Mouse (Mus musculus) hindbrain, embryonic 16.5 days (tissue): ENCODE data around the gene Eef2. TPM values are rescaled to one million over a fixed set of nuclear protein-coding genes. Genes with fewer than 3 reads are reported as not detected.

Source experiments
- ATAC-seq: fragments of 200-750 bp; cut with Nextera tagmentation; 2 replicates; pipeline ENCODE4 v1.8.0; 2017; ENCODE audit warnings: moderate TSS enrichment, moderate library complexity
- H3K27ac ChIP-seq: fragments of 300-500 bp; sonication (generic); 2 replicates; pipeline ENCODE4 v1.5.1; 2014; ENCODE audit warnings: low read depth, mild to moderate bottlenecking, control low read depth, low read length, moderate library complexity
- H3K27me3 ChIP-seq: fragments of 300-500 bp; sonication (generic); replicated peaks from 2 replicates; pipeline ENCODE4 v1.6.1; 2014; ENCODE audit warnings: low read length; ENCODE audit not compliant: control insufficient read depth, insufficient read depth
- H3K36me3 ChIP-seq: fragments of 300-500 bp; sonication (generic); 2 replicates; pipeline ENCODE4 v1.6.1; 2014; ENCODE audit warnings: mild to moderate bottlenecking, low read length, moderate library complexity, mixed read lengths; ENCODE audit not compliant: control insufficient read depth, insufficient read depth
- H3K4me1 ChIP-seq: fragments of 300-500 bp; sonication (generic); 2 replicates; pipeline ENCODE4 v1.6.1; 2014; ENCODE audit warnings: low read depth, low read length; ENCODE audit not compliant: control insufficient read depth, insufficient read depth
- H3K4me2 ChIP-seq: fragments of 300-500 bp; sonication (generic); 2 replicates; pipeline ENCODE4 v1.6.1; 2014; ENCODE audit warnings: mild to moderate bottlenecking, low read length, control low read depth, moderate library complexity
- H3K4me3 ChIP-seq: fragments of 300-500 bp; sonication (generic); 2 replicates; pipeline ENCODE4 v1.5.1; 2014; ENCODE audit warnings: mild to moderate bottlenecking, low read length, control low read depth, moderate library complexity
- H3K9ac ChIP-seq: fragments of 300-500 bp; sonication (generic); 2 replicates; pipeline ENCODE4 v1.6.1; 2014; ENCODE audit warnings: low read depth, mild to moderate bottlenecking, control low read depth, low read length, moderate library complexity
- H3K9me3 ChIP-seq: fragments of 300-500 bp; sonication (generic); 2 replicates; pipeline ENCODE4 v1.6.1; 2014; ENCODE audit warnings: mild to moderate bottlenecking, low read length, moderate library complexity; ENCODE audit not compliant: control insufficient read depth
- WGBS: fragments of 180-500 bp; shearing (Covaris S2); extraction: QIAGEN DNeasy Blood & Tissue Kit; methylation state at CpG from one replicate; pipeline ENCODE4 v1.1.7; 2014; 5-methylcytosine and 5-hydroxymethylcytosine counted together
- polyA plus RNA-seq: library from polyadenylated mRNA; unstranded; fragments of >200 nt; fragmentation: Nextera tagmentation; extraction: Ambion mirVana; gene quantifications from 2 replicates; pipeline ENCODE4 v1.2.1, GENCODE M21; 2015

Eef2 gene
- polyA plus RNA-seq, 1 experiment from 2014 or later = 525 TPM

DNA sequence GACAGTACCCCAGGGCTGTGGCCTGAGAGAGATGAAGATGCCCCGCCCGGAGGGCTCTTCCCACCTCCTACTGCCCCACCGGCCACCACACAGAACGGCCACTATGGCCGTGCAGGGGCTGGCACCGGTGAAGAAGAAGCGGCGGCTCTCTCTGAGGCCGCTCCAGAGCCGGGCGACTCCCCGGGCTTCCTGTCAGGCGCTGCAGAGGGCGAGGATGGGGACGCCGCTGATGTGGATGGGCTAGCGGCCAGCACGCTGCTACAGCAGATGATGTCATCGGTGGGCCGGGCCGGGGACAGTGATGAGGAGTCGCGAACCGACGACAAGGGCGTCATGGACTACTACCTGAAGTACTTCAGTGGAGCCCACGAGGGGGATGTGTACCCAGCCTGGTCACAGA is 31.8 kb upstream of the Eef2 start:
- H3K4me2 ChIP-seq = no peak overlapping the region
- H3K9ac ChIP-seq = no peak overlapping the region
- no peak for ATAC-seq
- 97% methylated on average over 27 of the region's 27 CpGs for WGBS
- H3K36me3 ChIP-seq = peaks cover 48% of the 10 kb centered on the region
- H3K4me1 ChIP-seq = peaks cover 21% of the 10 kb centered on the region
- H3K27me3 ChIP-seq = no peaks in the 10 kb centered on the region
- H3K27ac ChIP-seq = no peak overlapping the region
- no peaks in the 10 kb centered on the region for H3K9me3 ChIP-seq
- no peak overlapping the region for H3K4me3 ChIP-seq

DNA sequence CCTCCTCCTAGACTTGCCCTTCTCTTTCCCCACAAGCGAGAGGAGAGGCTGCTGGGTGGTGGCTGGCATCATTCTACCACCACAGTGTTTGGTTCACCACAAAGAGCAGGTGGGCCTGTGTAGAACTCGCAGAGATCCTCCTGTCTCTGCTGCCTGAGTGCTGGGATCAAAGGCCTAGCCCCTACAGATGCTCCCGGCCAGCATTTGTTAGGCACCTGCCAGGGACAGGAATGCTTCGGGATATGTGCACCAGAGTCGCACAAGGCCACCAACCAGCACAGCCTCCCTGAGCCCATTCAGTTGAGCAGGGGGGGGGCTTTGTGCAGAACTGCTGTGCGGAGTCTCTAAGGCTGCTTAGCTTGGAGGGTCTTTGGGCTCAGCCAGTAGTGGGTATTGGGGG is 31.1 kb upstream of the Eef2 start:
- no peak overlapping the region for H3K4me3 ChIP-seq
- no peak overlapping the region for H3K4me2 ChIP-seq
- H3K9ac ChIP-seq = no peak overlapping the region
- no peaks in the 10 kb centered on the region for H3K27me3 ChIP-seq
- no peak for ATAC-seq
- peaks cover 53% of the 10 kb centered on the region for H3K36me3 ChIP-seq
- H3K4me1 ChIP-seq = peaks cover 15% of the 10 kb centered on the region
- H3K9me3 ChIP-seq = no peaks in the 10 kb centered on the region
- WGBS = 98% methylated on average over 6 of the region's 6 CpGs
- no peak overlapping the region for H3K27ac ChIP-seq

DNA sequence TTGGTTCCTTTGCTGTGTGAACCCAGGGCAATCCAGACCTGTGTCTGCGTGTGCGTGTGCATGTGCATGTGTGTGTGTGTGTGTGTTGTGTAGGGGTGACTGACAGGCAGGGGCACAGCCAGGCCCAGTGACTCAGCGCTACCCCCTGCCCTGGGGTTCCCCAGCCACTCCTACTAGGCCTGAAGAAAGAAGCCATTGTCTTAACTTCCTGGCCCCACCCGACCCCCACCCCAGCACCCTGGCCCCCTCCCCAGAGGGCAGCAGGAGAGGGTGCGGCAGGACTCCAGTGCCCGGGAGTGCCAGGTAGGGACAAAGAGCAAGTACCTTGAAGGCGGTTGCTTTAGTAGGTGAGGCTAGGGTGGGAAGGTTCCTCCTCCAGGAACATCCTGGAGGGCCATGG is 30.7 kb upstream of the Eef2 start:
- no peaks in the 10 kb centered on the region for H3K27me3 ChIP-seq
- ATAC-seq = no peak
- H3K9ac ChIP-seq = no peak overlapping the region
- peaks cover 10% of the 10 kb centered on the region for H3K4me1 ChIP-seq
- 86% methylated on average over 7 of the region's 7 CpGs for WGBS
- H3K27ac ChIP-seq = no peak overlapping the region
- no peak overlapping the region for H3K4me3 ChIP-seq
- no peaks in the 10 kb centered on the region for H3K9me3 ChIP-seq
- peaks cover 56% of the 10 kb centered on the region for H3K36me3 ChIP-seq
- H3K4me2 ChIP-seq = no peak overlapping the region

DNA sequence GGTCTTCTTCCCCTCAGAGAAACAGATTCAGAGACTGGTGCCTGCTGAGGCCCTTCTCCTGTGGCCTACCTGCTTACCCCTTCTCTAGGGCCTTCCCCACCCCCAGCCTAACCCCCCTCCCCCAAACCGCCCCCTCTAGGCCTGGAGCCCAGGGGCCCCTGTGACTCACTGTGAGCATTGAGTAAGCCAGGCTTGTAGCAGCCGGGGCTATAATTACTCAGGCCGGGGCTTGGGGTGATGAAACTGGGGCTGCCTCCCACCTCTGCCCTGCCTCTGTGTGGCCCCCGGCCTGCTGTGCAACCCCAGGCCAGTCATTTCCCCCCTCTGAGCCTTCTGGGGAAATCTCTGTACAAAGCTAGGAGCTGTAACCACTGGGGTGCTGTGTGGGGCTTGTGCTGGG is 30.1 kb upstream of the Eef2 start:
- Histone ChIP-seq H3K9me3 (no peaks in the 10 kb centered on the region), H3K4me3 (no peak overlapping the region), H3K27ac (no peak overlapping the region), H3K36me3 (peaks cover 56% of the 10 kb centered on the region), H3K4me1 (peaks cover 9% of the 10 kb centered on the region), H3K4me2 (no peak overlapping the region), H3K27me3 (no peaks in the 10 kb centered on the region), H3K9ac (no peak overlapping the region)
- 89% methylated on average over 4 of the region's 4 CpGs for WGBS
- no peak for ATAC-seq

DNA sequence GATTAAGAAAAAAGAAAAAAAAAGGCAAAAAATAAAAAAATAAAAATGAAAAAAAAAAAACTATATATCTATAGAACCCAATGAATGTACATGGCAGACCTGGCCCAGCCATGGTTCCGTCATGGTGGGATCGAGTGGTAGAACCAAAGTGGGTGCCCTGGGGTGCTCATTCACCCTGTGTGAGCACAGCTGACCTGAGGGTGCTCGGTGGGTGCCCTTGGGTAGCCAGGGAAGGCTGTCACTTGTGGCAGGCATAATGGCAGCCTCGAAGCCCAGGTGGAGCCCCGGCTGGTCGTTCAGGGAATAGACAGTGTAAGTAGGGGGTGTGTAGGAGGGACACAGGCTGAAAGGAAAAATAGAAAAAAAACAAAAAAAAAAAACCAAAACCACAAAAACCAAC is 25.2 kb upstream of the Eef2 start:
- Histone ChIP-seq H3K9ac (no peak overlapping the region), H3K4me3 (no peak overlapping the region), H3K27me3 (no peaks in the 10 kb centered on the region), H3K4me1 (no peaks in the 10 kb centered on the region), H3K9me3 (no peaks in the 10 kb centered on the region), H3K4me2 (no peak overlapping the region), H3K27ac (no peak overlapping the region), H3K36me3 (peaks cover 57% of the 10 kb centered on the region)
- WGBS = 70% methylated on average over 6 of the region's 6 CpGs
- ATAC-seq = no peak

DNA sequence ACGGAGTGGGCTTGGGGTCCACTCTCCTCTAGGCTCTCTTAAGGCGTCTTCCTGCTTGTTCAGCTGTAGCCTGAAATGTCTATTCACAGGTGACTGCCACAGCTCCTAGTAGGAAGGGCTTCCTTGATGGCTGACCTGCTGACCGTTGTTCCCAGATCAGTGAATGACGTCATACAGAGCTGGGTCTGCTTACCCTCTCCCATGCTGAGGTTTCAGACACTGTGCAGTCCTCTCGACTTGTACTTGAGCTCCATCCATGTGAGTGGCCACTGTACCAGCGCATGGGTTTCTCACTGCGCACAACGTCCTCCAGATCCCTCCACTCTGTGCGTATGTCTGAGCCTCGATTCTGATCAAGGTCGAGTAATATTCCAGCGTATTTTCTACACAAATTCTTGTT is 23.8 kb upstream of the Eef2 start:
- no peaks in the 10 kb centered on the region for H3K4me1 ChIP-seq
- H3K27me3 ChIP-seq = no peaks in the 10 kb centered on the region
- H3K4me2 ChIP-seq = no peak overlapping the region
- ATAC-seq = no peak
- no peaks in the 10 kb centered on the region for H3K9me3 ChIP-seq
- WGBS = 76% methylated on average over 12 of the region's 12 CpGs
- no peak overlapping the region for H3K9ac ChIP-seq
- 0 out of 2 replicates have a peak overlapping the region, but pooled peaks have one; percentile 0 for H3K27ac ChIP-seq
- H3K4me3 ChIP-seq = no peak overlapping the region
- peaks cover 62% of the 10 kb centered on the region for H3K36me3 ChIP-seq

DNA sequence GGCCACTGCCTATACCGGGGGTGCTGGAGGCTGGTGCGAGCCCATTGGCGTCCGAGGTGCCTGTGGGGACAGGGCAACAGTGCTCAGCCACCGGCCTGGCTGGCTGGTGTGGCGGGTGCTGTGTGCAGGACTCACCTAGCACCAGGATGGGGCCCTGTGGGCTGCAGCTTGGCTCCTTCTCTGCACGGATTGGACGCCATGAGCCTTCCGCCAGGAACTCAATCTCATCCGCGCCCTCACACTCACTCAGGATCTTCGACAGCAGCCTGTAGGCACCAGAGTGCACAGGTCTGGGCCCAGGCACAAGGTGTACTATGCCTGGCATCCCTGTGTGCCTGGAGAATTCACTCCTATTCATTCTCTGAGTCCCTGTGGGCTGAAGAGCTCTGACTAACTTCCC is 22.1 kb upstream of the Eef2 start:
- no peak overlapping the region for H3K4me3 ChIP-seq
- H3K9me3 ChIP-seq = no peaks in the 10 kb centered on the region
- H3K27me3 ChIP-seq = no peaks in the 10 kb centered on the region
- H3K4me1 ChIP-seq = no peaks in the 10 kb centered on the region
- H3K27ac ChIP-seq = no peak overlapping the region
- 93% methylated on average over 12 of the region's 12 CpGs for WGBS
- H3K9ac ChIP-seq = no peak overlapping the region
- no peak overlapping the region for H3K4me2 ChIP-seq
- H3K36me3 ChIP-seq = peaks cover 51% of the 10 kb centered on the region
- no peak for ATAC-seq

DNA sequence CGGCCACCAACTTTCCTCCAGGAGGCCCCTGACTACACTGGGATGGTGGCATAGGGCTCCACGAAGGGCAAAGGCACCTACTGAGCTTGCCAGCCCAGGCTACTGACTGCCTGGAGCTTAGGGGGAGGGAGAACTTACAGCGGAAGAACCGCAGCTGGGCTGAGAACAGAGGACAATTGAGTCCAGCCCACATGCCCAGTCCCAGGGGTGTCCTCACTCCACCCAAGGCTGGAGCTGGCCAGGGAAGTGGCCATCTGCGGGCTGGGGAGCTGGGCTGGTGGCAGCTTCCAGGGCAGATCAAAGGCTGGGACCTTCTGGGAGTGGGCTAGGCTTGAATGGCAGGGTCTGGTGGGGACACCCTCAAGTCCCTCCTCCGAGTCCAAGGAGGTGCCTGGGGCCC is 21.7 kb upstream of the Eef2 start:
- no peaks in the 10 kb centered on the region for H3K9me3 ChIP-seq
- H3K4me1 ChIP-seq = no peaks in the 10 kb centered on the region
- ATAC-seq = no peak
- peaks cover 47% of the 10 kb centered on the region for H3K36me3 ChIP-seq
- no peak overlapping the region for H3K9ac ChIP-seq
- 85% methylated on average over 6 of the region's 6 CpGs for WGBS
- H3K27ac ChIP-seq = no peak overlapping the region
- H3K4me2 ChIP-seq = no peak overlapping the region
- H3K4me3 ChIP-seq = no peak overlapping the region
- H3K27me3 ChIP-seq = no peaks in the 10 kb centered on the region

DNA sequence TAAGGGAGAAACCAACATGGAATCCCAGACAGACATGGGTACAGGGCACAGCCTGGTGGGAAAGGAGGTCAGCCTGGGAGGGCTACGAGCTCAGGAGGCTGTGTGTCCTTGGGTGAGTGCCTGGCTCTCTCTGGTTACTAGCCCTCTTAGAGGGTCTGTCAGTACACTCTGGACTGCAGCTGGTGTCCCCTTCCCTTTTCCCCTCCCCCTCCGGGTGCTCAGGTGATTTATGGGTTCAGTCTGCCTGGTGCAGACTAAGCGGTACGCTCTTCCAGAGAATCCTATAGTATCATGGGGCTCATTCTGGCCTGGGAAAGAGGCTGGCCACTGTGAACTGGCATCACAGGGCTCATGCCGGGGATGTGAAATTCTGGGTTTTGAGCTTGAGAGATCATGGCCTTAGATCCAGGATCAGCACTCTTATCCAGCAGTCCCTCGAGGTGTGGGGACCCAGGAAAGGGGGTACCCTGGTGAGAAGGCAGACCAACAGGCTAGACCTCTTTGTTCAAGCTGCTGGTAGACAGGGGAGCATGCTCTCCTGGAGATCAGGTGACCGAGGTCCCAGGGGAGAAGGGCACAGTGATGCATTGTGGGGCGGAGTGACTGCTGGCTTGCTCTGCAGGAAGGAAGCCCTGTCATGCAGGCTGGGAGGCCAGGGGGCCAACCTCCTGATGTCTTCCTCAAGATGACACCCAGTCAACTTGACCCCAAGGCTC is 14.7 kb upstream of the Eef2 start:
- H3K4me3 ChIP-seq = no peak overlapping the region
- ATAC-seq = no peak
- H3K4me1 ChIP-seq = peaks cover 10% of the 10 kb centered on the region
- no peaks in the 10 kb centered on the region for H3K9me3 ChIP-seq
- no peak overlapping the region; the same call in 1 of the 2 replicates for H3K9ac ChIP-seq
- no peak overlapping the region for H3K4me2 ChIP-seq
- H3K27ac ChIP-seq = no peak overlapping the region
- 74% methylated on average over 8 of the region's 8 CpGs for WGBS
- peaks cover 24% of the 10 kb centered on the region for H3K36me3 ChIP-seq
- H3K27me3 ChIP-seq = no peaks in the 10 kb centered on the region

DNA sequence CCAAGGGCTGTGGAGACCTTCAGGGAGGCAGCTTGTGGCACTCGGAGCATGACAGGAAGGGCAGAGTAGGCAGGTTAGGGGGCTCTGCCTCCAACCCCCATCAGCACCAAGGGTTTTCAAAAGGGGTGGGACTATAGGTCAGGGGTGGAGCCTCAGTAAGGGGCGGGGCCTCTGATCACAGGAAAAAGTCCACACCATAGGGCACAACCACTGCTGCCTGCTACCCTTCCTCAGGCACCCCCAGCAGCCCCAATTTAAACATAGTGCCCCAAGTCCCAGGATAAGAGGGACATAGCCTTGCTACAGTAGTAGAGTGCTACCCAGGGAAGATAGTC is 14.1 kb upstream of the Eef2 start:
- Histone ChIP-seq H3K9ac (no peak overlapping the region), H3K27me3 (no peaks in the 10 kb centered on the region), H3K36me3 (peaks cover 19% of the 10 kb centered on the region), H3K4me1 (peaks cover 13% of the 10 kb centered on the region), H3K4me2 (no peak overlapping the region), H3K9me3 (no peaks in the 10 kb centered on the region), H3K27ac (no peak overlapping the region), H3K4me3 (no peak overlapping the region)
- 71% methylated on average over 2 of the region's 2 CpGs for WGBS
- no peak for ATAC-seq
